Mouse (Mus musculus) kidney, embryonic 15.5 days (tissue): ENCODE results near the gene Zbtb8a. TPM values are rescaled to one million over a fixed set of nuclear protein-coding genes. Genes with fewer than 3 reads are reported as not detected.

Experiments
- ATAC-seq: fragments of 200-750 bp; cut with Nextera tagmentation; replicated peaks from 2 replicates; pipeline ENCODE4 v1.8.0; 2017; ENCODE audit warnings: moderate TSS enrichment; ENCODE audit not compliant: low FRiP score
- H3K27ac ChIP-seq: fragments of 300-500 bp; sonication (generic); 2 replicates; pipeline ENCODE4 v1.5.1; 2015; ENCODE audit warnings: mild to moderate bottlenecking, inconsistent platforms
- H3K27me3 ChIP-seq: fragments of 300-500 bp; sonication (generic); 2 replicates; pipeline ENCODE4 v1.6.1; 2015; ENCODE audit warnings: inconsistent platforms
- H3K36me3 ChIP-seq: fragments of 300-500 bp; sonication (generic); 2 replicates; pipeline ENCODE4 v1.6.1; 2015; ENCODE audit warnings: inconsistent platforms
- H3K4me1 ChIP-seq: fragments of 300-500 bp; sonication (generic); 2 replicates; pipeline ENCODE4 v1.6.1; 2015; ENCODE audit warnings: inconsistent platforms
- H3K4me2 ChIP-seq: fragments of 300-500 bp; sonication (generic); 2 replicates; pipeline ENCODE4 v1.6.1; 2015; ENCODE audit warnings: moderate library complexity, mild to moderate bottlenecking, inconsistent platforms
- H3K4me3 ChIP-seq: fragments of 300-500 bp; sonication (generic); replicated peaks from 2 replicates; pipeline ENCODE4 v1.5.1; 2015; ENCODE audit warnings: mild to moderate bottlenecking, inconsistent platforms
- H3K9ac ChIP-seq: fragments of 300-500 bp; sonication (generic); 2 replicates; pipeline ENCODE4 v1.6.1; 2015; ENCODE audit warnings: mild to moderate bottlenecking, inconsistent platforms
- H3K9me3 ChIP-seq: fragments of 300-500 bp; sonication (generic); replicated peaks from 2 replicates; pipeline ENCODE4 v1.6.1; 2016; ENCODE audit warnings: inconsistent platforms
- WGBS: fragments of 180-500 bp; shearing (Covaris S2); methylation state at CpG from one replicate; pipeline ENCODE4 v1.1.7; 2015; ENCODE audit warnings: mixed read lengths; 5-methylcytosine and 5-hydroxymethylcytosine counted together
- polyA plus RNA-seq: library from polyadenylated mRNA; unstranded; fragments of >200 nt; fragmentation: Nextera tagmentation; extraction: Ambion mirVana; gene quantifications from 2 replicates; pipeline ENCODE4 v1.2.1, GENCODE M21; 2015

Gene Zbtb8a
- polyA plus RNA-seq, 1 experiment from 2014 or later = 18.0 TPM

DNA sequence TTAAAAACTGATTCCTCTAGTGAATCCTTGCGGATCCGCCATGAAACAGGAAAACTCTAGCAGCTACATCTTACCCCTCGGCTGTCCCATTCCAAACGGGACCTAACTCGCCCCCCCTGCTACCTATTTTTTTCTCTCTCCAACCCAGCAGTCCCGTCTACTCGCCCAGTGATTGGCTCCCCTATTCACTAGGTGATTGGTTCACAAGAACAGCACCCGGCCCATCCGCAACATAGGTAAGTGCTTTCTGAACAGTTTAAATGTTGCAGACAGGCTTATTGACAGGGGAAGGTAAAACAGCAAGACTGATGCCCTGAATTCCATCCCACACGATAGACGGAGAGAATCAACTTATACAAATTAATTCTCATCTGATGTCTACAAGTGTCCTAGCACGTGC is 24.7 kb downstream of the Zbtb8a start:
- Histone ChIP-seq H3K36me3 (peaks cover 65% of the 10 kb centered on the region), H3K4me3 (no peak overlapping the region), H3K27me3 (no peaks in the 10 kb centered on the region), H3K9me3 (no peaks in the 10 kb centered on the region), H3K4me2 (no peak overlapping the region), H3K9ac (no peak overlapping the region), H3K27ac (no peak overlapping the region), H3K4me1 (0 out of 2 replicates have a peak, but pooled peaks cover 3% of the 10 kb centered on the region)
- 89% methylated on average over 12 of the region's 12 CpGs for WGBS
- no peak for ATAC-seq

DNA sequence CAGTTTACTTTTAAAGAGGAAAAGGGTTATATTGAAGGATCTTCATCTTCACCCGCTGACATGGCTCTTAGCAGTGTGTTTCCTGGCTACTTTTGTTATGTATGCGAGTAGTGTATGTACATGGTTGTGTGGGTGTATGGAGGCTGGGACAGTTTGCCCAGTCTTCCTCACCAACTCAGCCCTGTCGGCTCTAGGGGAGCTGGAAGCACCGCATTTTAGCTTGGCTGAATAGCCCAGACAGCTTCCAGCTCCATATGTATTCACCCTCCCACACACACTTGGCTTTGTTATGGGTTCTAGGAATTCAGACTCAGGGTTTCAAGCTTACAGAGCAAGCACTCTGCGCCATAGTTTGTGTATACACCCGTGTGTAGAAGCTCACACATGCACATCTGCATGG is 26.8 kb downstream of the Zbtb8a start:
- H3K27me3 ChIP-seq = no peaks in the 10 kb centered on the region
- no peaks in the 10 kb centered on the region for H3K9me3 ChIP-seq
- ATAC-seq = no peak
- no peak overlapping the region for H3K27ac ChIP-seq
- no peaks in the 10 kb centered on the region for H3K4me1 ChIP-seq
- no peak overlapping the region for H3K9ac ChIP-seq
- 73% methylated on average over 6 of the region's 6 CpGs for WGBS
- H3K4me3 ChIP-seq = no peak overlapping the region
- H3K4me2 ChIP-seq = no peak overlapping the region
- peaks cover 58% of the 10 kb centered on the region for H3K36me3 ChIP-seq

DNA sequence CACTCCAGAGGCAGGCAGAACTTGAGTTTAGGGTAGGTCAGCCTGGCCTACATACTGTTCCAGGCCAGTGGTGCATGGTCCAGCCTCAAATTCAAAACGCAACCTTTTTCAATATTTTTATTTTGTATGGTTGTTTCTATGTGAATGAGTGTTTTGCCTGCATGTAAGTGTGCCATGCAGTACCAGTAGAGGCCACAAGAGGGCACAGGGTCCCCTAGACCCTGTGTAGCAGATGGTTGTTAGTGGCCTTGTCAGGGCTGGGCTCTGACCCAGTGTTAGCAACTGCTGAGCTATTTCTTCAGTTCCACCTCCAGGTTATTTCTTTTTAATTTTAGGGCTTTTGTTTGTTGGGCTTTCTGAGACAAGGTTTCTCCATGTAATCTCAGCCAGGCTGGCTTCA is 27.3 kb downstream of the Zbtb8a start:
- no peak overlapping the region for H3K27ac ChIP-seq
- ATAC-seq = peak; percentile 71; the same call in 1 of the 2 replicates

DNA sequence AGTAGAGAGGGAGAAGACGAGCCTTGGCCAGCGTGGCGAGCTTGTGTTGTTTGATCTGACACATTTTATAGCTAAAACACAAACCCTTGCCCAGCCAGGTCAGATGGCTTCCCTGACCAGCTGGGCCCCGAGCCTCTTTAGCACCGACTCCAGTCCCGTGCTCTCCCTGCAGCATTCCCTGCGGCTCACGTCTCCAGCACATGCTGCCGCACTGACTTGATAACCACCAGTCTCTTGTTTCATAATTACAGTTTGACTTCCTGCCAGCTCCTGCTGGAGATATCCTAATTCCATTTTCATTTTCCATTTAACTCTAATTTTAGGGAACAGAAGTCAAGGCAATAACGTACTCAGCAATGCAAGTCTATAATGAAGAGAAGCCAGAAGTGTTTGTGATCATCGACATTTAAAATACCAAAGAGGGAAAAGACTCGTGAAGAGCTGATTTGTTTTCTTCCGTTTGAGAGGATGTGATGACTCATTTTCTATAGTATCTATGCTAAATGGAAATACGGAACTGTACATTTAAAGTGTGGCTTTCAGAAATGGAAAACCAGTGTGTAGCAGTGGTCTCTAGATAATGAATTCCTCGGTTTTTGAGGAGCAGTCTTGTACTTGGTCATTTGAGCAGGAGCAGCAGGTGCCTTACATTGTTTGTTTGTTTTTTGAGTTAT is 31.3 kb downstream of the Zbtb8a start:
- WGBS = 55% methylated on average over 15 of the region's 15 CpGs
- Histone ChIP-seq H3K4me2 (no peak overlapping the region), H3K9me3 (no peaks in the 10 kb centered on the region)

More for the DNA sequence above, 27.3 kb downstream of the Zbtb8a start:
- Histone ChIP-seq H3K36me3 (peaks cover 58% of the 10 kb centered on the region), H3K4me2 (no peak overlapping the region), H3K27me3 (no peaks in the 10 kb centered on the region), H3K4me3 (no peak overlapping the region), H3K9me3 (no peaks in the 10 kb centered on the region), H3K9ac (no peak overlapping the region), H3K4me1 (no peaks in the 10 kb centered on the region)
- WGBS = 22% methylated on average over 1 of the region's 1 CpGs

DNA sequence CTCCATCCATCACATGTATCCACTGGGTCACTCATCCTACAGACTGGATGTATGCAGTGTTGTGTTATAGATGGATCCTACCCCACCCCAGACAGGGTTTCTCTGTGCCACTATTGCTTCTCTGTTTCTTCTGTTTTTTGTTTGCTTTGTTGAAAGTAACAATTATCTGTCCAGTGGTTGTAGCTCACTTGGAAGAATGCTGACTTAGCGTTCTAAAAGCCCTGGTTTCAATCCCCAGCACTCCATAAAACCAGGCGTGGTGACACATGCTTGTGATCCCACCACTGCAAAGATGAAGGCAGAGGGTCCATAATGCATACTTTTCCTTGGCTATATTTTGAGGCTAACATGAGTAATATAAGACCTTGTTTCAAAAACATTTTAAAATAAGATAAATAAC is 35.2 kb downstream of the Zbtb8a start:
- H3K4me1 ChIP-seq = no peaks in the 10 kb centered on the region
- peaks cover 62% of the 10 kb centered on the region for H3K36me3 ChIP-seq
- no peak overlapping the region for H3K27ac ChIP-seq
- H3K4me3 ChIP-seq = no peak overlapping the region
- no peaks in the 10 kb centered on the region for H3K9me3 ChIP-seq
- no peak overlapping the region for H3K9ac ChIP-seq
- no peaks in the 10 kb centered on the region for H3K27me3 ChIP-seq
- 91% methylated on average over 2 of the region's 2 CpGs for WGBS
- ATAC-seq = no peak
- no peak overlapping the region for H3K4me2 ChIP-seq

More for the DNA sequence above, 31.3 kb downstream of the Zbtb8a start:
- Histone ChIP-seq H3K36me3 (peaks cover 60% of the 10 kb centered on the region), H3K4me1 (no peaks in the 10 kb centered on the region), H3K27me3 (no peaks in the 10 kb centered on the region), H3K9ac (no peak overlapping the region), H3K27ac (0 out of 2 replicates have a peak overlapping the region, but pooled peaks have one; percentile 11), H3K4me3 (no peak overlapping the region)
- ATAC-seq = no peak

DNA sequence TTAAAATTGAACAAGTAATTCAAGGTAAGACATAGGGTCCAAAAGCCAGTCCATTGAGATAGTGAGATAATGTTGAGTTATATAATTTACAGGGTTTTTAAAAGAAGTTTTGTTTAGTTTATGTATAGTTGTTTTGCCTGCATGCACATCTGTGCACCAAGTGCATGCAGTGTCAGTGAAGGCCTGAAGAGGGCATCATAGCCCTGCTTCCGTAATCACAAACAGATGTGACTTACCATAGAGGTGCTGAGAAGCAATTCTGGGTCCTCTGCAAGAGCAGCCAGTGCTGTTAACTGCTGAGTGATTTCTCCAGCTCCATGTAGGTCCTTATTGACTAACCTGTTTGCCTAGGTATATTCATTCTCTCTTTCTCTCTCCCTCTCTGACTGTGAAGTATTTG is 36.0 kb downstream of the Zbtb8a start:
- WGBS = 97% methylated on average over 1 of the region's 1 CpGs
- H3K27me3 ChIP-seq = no peaks in the 10 kb centered on the region
- 0 out of 2 replicates have a peak, but pooled peaks cover 4% of the 10 kb centered on the region for H3K4me1 ChIP-seq
- no peak overlapping the region for H3K4me2 ChIP-seq
- H3K9ac ChIP-seq = no peak overlapping the region
- no peak overlapping the region for H3K27ac ChIP-seq
- no peak for ATAC-seq
- peaks cover 60% of the 10 kb centered on the region for H3K36me3 ChIP-seq
- no peak overlapping the region for H3K4me3 ChIP-seq
- no peaks in the 10 kb centered on the region for H3K9me3 ChIP-seq

DNA sequence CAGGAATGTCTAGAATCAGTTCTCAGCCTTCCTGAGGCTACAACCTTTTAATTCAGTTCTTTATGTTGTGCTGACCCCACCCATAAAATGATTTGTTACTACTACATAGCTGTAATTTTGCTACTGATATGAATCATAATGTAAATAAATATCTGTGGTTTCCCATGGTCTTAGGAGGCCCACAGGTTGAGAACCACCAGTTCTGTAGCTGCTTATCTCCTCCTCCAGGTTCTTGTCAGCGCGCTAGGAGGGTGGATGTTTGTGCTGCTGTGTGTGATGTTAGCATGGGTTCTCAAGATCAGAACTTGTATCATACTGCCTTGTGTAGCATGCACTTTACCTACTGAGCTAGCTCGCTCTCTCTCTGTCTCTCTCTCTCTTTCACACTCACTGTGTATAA is 38.2 kb downstream of the Zbtb8a start:
- H3K9me3 ChIP-seq = no peaks in the 10 kb centered on the region

DNA sequence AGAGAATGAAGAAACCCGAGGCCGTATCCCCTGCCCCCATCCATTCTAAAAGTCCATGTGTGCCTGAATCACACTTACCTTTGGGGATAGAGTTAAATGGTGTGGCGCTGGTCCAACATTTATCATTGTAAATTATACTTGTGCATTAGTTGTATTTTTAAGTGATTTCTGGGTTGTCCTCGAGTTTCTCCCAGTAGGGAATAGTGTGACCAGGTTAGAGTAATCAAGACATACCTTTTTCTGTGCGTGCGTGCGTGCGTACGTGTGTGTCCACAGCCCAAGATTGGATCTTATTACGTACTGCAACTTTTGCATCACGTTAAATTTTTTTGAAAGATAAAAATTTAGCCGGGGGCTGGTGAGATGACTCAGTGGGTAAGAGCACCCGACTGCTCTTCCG is 41.6 kb downstream of the Zbtb8a start:
- ATAC-seq = no peak
- Histone ChIP-seq H3K27ac (peak overlapping the region; percentile 99), H3K4me3 (peak overlapping the region; percentile 83), H3K27me3 (no peaks in the 10 kb centered on the region), H3K36me3 (peaks cover 33% of the 10 kb centered on the region), H3K9ac (peak overlapping the region; percentile 61), H3K4me2 (peak overlapping the region; percentile 83), H3K4me1 (peaks cover 37% of the 10 kb centered on the region), H3K9me3 (no peaks in the 10 kb centered on the region)
- 36% methylated on average over 14 of the region's 14 CpGs for WGBS

More for the DNA sequence above, 38.2 kb downstream of the Zbtb8a start:
- no peak overlapping the region for H3K4me3 ChIP-seq
- no peak overlapping the region for H3K9ac ChIP-seq
- no peaks in the 10 kb centered on the region for H3K27me3 ChIP-seq
- H3K4me1 ChIP-seq = peaks cover 11% of the 10 kb centered on the region
- H3K36me3 ChIP-seq = peaks cover 41% of the 10 kb centered on the region
- H3K27ac ChIP-seq = no peak overlapping the region
- no peak overlapping the region for H3K4me2 ChIP-seq
- no peak for ATAC-seq
- 96% methylated on average over 3 of the region's 3 CpGs for WGBS

DNA sequence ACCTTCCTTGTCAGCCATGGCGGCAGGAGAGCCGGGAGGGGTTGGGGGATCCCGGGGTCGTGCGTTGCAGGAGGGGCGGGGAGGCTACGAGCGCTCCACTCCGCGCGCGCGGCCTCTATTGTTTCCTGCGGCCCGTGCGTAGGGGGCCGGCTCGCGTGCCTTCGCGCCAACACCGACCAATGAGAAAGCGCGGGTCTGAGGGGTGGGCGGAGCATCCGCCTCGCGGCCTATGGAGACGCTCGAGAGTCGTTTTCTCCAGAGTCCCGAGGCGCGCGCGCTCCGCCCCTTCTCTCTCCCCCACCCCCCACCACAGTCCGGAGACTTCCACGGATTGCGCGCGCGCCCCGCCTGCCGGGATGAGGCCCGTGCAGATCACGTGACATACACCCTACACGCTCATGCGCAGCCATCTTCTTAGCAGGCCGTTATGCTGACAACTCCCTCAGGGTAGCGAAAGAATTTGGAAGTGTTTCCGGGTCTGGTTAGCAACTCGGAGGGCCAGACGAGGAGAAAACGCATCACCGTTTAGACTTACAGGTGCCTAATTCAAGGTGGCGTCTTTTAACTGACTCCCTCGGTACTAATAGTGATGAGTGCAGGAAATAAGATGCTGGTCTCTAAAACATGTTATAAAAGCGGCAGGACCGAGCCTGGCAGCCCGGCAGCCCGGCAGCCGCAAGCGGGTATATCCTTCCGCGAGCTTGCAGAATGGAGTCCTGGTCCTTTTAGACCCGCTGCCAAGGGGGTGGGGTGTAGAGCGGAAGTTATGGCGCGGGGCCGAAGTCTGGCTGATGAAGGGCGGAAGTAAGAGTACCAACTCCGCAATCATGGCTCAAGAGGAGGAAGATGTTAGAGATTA is 42.5 kb downstream of the Zbtb8a start, which contains the start of the genes Rbbp4 and Zbtb8os:
TSS of gene Rbbp4 (minus strand) at position 155 of the 859 bp plus-strand sequence.
TSS of gene Zbtb8os (plus strand) at position 480 of the 859 bp plus-strand sequence.
- H3K4me1 ChIP-seq = peaks cover 45% of the 10 kb centered on the region
- H3K36me3 ChIP-seq = peaks cover 37% of the 10 kb centered on the region
- H3K27ac ChIP-seq = peak within 1 kb of the TSS; percentile 99
- WGBS = 0% methylated on average over 73 of the region's 73 CpGs
- H3K4me3 ChIP-seq = peak within 1 kb of the TSS; percentile 83
- H3K9me3 ChIP-seq = no peaks in the 10 kb centered on the region
- H3K27me3 ChIP-seq = no peaks in the 10 kb centered on the region
- peak; percentile 98 for ATAC-seq
- H3K4me2 ChIP-seq = peak within 1 kb of the TSS; percentile 83
- H3K9ac ChIP-seq = peak within 1 kb of the TSS; percentile 89

DNA sequence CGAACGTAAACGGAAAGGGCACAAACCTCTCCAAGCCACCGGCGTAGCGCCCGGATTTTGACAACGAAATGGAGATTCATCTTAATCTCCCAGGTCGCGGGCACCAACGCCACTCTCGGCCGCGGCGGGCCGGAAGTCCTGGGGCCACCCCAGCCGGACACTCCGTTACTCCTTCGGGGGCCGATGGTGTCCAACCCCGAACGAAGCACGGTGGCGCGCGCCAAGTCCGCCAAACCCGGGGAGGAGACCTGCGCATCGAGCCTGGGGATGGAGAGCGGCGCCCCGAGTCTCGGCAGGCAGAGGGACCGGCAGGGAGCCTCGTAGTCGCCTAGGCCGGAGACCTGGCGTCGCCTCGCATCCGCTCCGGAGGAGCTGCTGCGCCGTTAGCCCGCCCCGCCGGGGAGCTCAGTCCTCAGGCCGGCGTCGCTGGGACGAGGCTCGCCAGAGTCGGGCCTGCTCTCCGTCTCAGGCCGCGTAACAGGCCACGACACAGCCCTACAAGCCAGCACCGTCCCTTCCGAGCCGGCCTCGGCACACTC is 43.2 kb downstream of the Zbtb8a start:
- H3K4me3 ChIP-seq = peak overlapping the region; percentile 83
- no peaks in the 10 kb centered on the region for H3K27me3 ChIP-seq
- H3K9ac ChIP-seq = peak overlapping the region; percentile 89
- WGBS = under 1% methylated on average over 56 of the region's 62 CpGs
- H3K27ac ChIP-seq = peak overlapping the region; percentile 98
- no peaks in the 10 kb centered on the region for H3K9me3 ChIP-seq
- peak overlapping the region; percentile 66 for H3K4me2 ChIP-seq
- peak; percentile 26 for ATAC-seq
- peaks cover 47% of the 10 kb centered on the region for H3K4me1 ChIP-seq
- peaks cover 44% of the 10 kb centered on the region for H3K36me3 ChIP-seq

DNA sequence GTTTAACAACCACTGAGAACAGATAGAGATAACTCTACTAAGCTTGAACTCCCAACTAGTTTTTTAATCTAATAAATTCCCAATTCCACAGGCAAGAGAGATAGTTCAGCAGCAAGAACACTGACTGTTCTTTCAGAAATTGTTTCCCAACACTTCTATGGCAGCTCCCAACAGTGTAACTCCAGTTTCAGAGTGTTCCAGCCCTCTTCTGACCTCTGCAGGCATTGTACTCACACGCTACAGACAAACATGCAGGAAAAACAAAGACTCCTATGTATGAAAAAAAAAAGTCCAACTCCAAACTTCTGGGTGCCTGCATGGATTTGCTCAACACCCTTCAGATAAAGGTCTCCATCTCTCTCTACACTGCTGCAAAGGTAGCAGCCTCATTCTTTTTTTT is 45.1 kb downstream of the Zbtb8a start:
- Histone ChIP-seq H3K27ac (no peak overlapping the region), H3K4me2 (peak overlapping the region; percentile 66), H3K27me3 (no peaks in the 10 kb centered on the region), H3K9ac (0 out of 2 replicates have a peak overlapping the region, but pooled peaks have one; percentile 21), H3K4me3 (peak overlapping the region; percentile 83), H3K36me3 (peaks cover 58% of the 10 kb centered on the region), H3K9me3 (no peaks in the 10 kb centered on the region), H3K4me1 (peaks cover 47% of the 10 kb centered on the region)
- no peak for ATAC-seq
- 20% methylated on average over 1 of the region's 1 CpGs for whole genome bisulfite sequencing

DNA sequence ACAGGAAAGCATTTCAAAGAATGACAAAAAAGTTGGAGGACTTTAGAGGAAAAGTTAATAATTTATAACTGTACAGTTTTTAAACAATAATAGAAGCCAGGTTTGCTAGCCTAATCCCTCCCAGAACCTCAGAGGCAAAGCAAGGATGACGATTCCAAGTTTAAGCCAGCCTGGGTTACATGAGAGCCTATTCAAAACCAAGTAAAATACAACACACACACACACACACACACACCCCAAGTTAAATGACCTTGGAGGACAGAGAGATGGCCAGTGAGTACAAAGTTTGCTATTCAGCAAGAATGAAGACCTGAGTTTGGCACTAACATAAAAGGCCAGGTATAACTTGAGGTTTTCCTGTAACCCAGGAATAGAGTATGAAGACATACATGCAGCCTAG is 51.7 kb downstream of the Zbtb8a start:
- 79% methylated on average over 1 of the region's 1 CpGs for WGBS
- H3K4me1 ChIP-seq = peaks cover 16% of the 10 kb centered on the region
- no peaks in the 10 kb centered on the region for H3K9me3 ChIP-seq
- H3K36me3 ChIP-seq = peaks cover 95% of the 10 kb centered on the region
- no peaks in the 10 kb centered on the region for H3K27me3 ChIP-seq
- H3K4me2 ChIP-seq = no peak overlapping the region
- no peak overlapping the region for H3K9ac ChIP-seq
- no peak overlapping the region for H3K4me3 ChIP-seq
- no peak overlapping the region for H3K27ac ChIP-seq
- no peak for ATAC-seq
